Mouse (Mus musculus): Measurements from ENCODE around the gene Zfp788.

- TF ChIP-seq CTCF (IDR thresholded peaks at IDR 0.05; ENCODE audit: low read depth), result peak; percentile 82
- TF ChIP-seq EP300 (optimal IDR thresholded peaks at IDR 0.05), result no peak
Observed at GRCm38 (mm10) chr7:41632409-41633220, at the start of gene Zfp788.

Measured in stomach, postnatal 0 days (tissue).